Mouse (Mus musculus) erythroblast, embryonic 14.5 days (primary cell): ENCODE results near the gene Olfr206.

ENCODE experiments used
- GATA1 ChIP-seq: IDR thresholded peaks from 2 replicates; pipeline ENCODE4 v1.6.1; 2012; ENCODE audit warnings: low read length, inconsistent platforms, mixed read lengths
- TAL1 ChIP-seq: IDR thresholded peaks from 3 replicates; pipeline ENCODE4 v1.6.1; 2012; ENCODE audit warnings: low read length, inconsistent platforms, mixed read lengths

DNA sequence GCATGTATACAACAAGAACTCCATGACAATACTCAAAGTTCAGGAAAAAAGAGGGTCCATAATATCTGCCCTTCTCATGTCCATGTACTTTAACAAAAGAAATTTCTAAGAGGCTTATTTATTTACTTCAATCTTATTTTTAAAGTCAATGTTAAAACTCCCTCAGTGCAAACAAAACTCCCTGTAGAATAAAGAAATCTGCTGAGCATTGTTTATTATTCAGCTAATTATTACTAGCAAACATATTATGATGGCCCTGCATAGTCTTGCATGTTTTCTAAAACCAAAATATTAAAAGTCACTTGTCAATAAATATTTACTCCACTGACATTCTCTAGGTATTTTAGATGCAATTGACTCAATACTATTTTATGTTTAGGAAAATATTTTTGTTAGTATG is 18.0 kb downstream of the Olfr206 start, which contains the start of gene Olfr205:
- TF ChIP-seq GATA1 (no peak), TAL1 (no peak)
